Mouse (Mus musculus) urinary bladder, adult 2 months (tissue): ENCODE results near the gene Daam1. TPM values are rescaled to one million over a fixed set of nuclear protein-coding genes. Genes with fewer than 3 reads are reported as not detected.

Source experiments
- DNase-seq: peaks from one replicate; pipeline ENCODE4 v3.0.0; 2022; ENCODE audit warnings: low spot score
- polyA plus RNA-seq: library from polyadenylated mRNA; depleted of rRNA; stranded (reverse); fragments of >200 nt; gene quantifications from 2 replicates; pipeline ENCODE4 v1.2.3, GENCODE M21; 2012

Gene Daam1
- polyA plus RNA-seq, 1 experiment = 17.8 TPM

DNA sequence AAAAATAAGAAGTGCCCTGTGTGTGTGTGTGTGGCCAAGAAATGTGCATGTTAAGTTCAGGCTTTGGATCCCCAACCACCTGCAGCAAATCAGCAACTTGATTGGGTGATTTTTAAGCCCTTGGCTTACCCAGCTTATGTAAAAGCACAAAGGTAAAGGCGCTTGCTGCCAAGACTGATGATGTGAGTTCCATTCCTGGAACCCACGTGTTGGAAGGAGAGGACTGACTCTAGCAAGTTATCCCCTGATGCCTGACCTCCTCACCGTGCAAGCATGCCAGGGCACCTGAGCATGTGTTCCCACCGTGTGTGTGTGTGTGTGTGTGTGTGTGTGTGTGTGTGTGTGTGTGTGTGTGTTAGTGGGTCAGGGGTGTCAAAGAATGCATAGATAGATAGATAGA is 166.5 kb downstream of the Daam1 start:
- DNase-seq = no peak

DNA sequence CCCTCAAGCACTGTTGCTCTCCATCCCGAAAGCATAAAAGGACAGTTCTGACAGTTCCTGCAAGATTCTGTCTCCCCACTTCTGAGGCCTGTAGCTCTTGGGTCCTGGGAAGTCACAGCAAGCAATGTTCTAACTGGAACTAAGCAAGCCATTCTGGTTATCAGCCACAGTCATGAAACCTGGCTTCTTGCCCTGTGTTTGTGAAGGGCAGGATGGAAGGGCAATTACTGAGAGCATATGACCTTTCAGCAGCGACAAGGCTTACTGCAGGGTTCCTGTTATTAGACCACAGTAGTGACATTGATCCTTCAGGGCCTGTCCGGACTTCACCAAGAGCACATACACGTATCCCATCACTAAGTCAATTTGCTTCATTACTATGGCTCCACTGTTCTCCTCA is 167.8 kb downstream of the Daam1 start:
- no peak for DNase-seq

DNA sequence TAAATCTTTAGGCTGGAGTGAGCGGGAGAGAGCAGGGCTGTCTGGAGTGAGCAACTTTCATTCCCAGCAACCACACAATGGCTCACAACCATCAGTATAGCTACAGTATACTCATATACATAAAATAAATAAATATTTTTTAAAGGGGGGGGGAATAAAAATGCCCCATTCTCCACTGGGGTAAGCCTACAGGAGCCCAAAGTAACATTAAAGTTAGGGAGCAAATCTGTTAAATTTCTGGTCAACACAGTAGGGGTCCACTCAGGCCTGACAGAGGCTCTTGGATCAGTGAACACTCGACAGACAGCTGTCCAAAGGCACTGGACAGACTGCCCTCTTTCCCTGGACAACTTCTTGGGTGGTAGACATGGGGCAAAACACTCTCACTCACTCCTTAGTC is 168.8 kb downstream of the Daam1 start:
- DNase-seq = no peak

DNA sequence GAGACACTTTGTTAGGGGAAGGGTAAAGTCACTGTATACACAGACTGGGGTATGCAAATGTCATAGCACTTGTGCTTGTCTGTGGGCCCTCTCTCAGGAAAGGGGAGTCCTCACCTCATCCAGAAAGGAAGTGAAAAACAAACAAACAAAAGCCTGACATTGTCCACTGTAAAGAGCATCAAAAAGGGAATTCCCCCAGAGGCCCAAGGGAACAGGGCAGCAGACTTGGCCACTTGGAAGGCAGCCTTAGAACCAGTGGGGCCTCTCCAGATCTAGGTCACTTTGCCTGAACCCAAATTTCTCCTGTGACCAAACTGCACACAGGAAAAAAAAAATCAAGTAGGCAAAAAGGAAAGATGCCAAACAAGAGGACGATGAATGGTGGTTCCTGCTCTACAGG is 170.9 kb downstream of the Daam1 start:
- no peak for DNase-seq

DNA sequence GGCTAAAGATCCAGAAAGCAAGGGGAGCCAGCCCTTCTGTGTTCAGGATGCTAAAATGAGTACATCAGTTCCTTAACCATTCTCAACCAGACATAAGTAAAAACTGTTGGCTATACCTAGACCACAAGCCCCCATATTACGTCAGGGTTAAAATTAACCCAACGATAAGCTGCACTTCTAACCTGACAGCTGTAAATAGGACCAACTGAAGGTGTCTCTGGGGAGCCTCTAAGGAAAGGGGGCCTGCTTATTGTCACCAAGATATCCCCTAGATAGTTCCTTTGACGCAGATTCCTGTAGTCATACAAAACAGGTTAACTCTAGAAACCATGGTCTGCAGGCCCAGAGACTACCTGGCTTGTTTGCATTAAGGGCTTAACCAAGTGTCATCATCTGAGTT is 174.4 kb downstream of the Daam1 start:
- DNase-seq = no peak

DNA sequence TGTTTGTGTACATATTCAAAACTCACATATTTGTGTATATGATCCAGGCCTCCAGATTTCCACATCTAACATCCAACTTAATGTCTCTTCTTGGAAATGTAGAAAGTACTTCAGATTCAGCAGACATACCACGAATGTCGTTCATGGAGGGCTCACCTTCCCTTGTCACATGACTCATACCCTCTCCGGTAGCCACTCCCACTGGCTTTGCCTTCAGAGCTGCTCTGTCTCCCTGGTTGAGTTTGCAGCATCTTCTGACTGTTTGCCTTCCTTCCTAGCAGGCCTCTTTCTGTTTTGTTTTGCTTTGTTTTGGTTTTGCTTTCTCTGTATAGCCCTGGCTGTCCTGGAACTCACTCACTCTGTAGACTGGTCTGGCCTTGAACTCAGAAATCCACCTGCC is 176.8 kb downstream of the Daam1 start:
- no peak for DNase-seq

DNA sequence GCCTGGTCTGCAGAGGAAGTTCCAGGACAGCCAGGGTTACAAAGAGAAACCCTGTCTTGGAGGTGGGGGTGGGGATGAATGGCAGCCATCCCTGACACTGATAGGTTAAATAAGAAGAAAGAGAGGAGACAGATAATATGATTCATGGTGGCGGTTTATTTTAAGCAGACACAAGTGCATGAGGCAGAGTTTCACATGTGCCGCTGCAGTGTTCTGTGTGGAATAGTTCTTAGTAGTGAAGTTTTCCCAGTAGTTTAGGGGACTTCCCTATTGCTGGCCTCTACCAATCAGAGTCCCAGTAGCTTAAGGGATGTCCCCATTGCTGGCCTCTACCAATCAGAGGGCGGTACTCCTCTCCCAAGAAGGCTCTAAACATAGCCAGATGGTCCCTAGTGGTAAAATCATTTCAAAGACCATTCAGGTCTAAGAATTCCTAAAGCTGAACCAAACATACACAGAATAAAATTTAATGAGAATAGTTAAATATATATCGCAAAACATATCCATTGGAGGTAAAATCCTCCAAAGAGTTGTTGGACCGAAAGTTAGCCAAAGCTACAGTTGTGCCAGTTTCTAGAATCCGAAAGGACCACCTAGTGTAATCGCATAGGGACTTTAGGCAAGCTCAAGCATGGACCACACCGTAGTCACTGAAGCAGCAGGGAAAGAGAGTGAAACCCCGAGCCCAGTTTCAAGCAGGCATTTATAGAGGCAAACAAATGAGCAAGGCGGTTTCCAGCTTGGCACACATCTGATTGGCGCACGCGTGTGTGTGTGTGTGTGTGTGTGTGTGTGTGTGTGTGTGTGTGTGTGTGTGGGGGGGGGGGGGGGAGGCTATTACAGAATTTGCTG is 178.4 kb downstream of the Daam1 start:
- no peak for DNase-seq

DNA sequence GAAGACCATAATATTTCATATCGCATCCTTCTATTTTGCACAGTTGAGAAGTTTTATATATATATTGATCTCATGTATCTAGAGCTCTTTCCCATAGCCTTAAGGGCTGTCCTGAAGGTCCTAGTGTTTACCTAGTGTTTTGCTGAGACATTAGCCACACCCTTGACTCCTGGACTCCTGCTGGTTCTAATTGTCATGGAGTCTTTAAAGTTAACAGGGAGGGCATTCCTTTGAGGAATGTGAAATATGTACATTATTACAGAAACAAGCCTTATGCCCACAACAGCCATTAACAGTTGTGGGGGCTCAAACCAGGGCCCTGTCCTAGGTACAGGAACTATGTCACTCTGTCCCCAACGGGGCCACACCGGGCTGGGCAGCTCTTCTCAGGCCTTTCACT is 180.5 kb downstream of the Daam1 start:
- DNase-seq = no peak

DNA sequence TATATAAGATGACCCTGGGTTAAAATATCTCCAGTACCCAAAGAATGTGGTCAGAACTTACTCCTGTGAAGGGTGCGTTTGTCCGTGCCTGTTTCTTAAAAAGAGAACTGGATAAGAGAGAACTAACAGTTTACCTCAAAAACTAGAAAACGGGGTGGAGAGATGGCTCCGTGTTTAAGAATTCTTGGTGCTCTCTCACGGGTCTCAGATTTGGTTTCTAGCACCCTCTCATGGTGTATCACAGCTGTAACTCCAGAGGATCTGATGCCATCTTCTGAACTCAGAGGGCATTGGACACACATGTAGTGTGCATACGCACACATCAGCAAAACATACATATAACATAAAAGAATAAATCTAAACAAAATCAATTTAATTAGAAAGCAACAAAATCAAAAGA is 181.2 kb downstream of the Daam1 start:
- DNase-seq = no peak

DNA sequence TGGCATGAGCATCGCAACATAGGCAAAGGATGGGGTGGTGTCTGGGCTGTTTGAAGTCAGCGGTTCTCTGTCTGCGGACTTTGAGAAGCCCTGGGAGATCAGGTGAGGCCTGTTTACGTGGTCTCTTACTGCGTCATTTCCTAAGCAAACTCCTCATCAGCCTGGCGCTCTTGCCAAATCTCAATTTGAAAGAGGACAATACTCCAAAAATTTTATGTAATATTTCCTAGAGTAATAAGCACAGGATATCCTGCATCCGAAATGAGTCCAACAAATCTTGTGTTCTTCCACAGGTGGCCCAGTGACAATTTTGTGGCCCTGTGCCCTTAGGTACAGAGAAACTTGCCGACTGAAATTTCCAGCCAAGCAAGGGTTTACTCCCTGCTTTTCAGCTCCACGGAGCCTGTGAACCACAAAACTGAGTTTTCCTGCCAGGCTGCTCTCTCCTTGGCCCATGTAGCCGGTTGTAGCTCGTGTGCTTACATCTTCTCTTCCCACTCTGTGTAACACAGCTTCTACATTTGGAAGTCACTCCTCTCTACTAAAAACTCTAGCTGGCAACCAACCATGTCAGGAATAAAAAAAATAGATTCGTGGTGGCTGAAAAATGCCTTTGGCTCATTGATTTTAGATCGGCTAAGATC is 183.0 kb downstream of the Daam1 start:
- no peak for DNase-seq

DNA sequence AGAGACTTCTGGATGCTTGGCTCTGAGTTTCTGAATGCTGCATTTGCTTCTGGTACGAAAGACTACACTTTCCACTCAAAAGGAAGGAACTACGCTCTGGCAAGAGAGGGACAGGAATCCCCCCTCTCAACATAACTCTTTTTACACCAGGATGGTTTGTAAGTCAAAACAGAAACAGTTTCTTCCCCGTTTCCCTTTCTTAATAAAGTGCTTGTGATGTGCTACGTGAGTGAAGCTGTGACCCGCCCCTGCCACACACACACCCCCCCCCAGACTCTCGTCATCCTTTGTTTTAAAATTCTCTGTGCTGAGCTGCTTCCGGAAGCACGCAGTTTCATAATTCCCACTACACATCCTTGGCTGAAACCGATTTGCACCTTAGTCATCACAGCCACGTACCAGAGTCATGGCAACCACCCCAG is 183.5 kb downstream of the Daam1 start:
- no peak for DNase-seq

DNA sequence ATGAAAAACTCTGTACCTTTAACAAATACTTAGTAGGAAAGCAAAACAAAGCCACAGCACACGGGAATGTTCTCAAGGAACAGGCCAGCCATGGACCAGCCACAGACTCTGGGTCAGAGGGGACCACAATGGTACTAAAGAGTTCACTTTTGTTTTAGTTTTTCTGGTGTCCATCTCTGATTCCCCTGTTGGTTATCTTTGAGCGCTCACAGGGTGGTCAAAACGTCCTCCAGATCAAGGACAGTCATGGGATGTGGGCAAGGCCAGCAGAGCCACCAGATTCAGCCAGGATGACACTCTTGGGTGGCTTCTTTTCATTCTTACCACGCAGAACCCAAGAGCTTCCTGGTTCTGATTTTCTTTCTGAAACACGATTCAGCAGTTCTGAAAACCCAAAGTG is 184.4 kb downstream of the Daam1 start:
- DNase-seq = no peak

DNA sequence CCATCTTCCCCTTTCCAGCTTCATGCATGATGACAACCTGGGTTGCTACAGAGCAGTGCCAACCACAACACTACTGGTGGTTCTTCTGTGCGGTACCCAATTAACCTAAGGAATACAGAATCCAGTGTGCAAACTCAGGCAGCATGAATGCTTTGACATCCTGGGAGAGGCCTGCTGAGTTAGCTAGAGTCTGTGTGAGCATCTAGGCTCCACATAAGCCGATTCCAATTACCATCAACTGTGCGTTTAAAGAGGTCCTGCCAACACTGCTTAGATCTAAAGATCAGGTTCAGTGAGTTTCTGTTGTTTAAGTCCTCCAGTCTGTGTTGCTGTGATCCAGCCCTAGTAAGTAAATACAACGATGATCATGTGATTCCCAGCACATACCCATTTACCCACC is 189.4 kb downstream of the Daam1 start:
- DNase-seq = no peak

DNA sequence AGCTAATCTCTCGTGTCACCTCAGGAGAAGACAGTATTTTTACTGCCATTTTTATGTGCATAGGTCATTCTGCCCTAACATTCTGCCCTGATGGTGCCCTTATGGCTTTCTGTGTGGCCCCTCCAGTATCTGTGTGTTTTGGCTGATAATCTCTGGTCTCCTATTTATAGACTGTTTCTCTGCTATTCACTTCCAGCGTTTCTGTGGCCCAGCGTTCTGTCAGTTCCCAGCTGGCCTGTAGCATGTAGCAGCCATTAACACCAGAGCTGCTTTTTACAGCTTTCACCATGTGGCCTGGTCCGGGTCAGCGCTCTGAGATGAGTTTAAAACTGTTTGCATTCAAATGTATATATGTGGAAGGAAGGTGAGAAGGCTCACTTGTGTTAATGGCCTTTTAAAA is 190.7 kb downstream of the Daam1 start:
- no peak for DNase-seq

DNA sequence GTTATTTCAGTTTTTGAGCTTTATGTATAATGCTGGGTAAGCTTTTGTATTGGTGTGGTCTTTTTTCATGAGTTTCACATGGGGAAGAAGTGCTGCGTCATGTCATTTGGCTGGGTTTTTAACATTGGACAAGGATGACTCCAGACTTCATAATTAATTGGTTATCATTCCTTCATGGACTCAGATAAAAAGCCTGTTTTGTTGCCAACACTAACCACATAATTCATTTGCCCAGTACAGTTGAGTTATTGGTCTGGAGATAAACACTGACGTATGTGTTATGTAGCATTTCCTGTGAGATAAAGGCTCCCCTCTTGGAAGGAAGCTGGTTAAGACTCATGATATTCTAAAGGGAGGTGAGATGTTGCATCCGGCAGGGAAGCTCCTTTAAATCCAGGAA is 191.9 kb downstream of the Daam1 start:
- no peak for DNase-seq

DNA sequence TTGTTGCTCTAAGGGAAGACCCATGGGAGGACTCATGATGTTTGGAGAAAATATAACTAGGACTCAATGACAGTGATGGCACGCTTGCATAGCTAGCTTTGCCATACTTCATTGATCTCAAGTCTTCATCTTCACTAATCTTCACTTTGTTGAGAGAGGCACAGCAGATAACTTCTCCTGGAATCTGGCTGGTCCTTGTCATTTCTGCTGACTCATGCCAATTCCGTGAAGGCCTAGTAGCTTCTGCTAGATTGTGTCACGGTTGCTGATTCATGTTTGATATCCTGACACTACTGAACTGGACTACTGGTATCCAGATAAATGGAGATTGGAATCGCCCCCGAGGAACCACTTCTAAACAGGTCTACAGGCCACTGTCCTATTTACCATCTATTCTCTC is 192.7 kb downstream of the Daam1 start:
- DNase-seq = no peak

DNA sequence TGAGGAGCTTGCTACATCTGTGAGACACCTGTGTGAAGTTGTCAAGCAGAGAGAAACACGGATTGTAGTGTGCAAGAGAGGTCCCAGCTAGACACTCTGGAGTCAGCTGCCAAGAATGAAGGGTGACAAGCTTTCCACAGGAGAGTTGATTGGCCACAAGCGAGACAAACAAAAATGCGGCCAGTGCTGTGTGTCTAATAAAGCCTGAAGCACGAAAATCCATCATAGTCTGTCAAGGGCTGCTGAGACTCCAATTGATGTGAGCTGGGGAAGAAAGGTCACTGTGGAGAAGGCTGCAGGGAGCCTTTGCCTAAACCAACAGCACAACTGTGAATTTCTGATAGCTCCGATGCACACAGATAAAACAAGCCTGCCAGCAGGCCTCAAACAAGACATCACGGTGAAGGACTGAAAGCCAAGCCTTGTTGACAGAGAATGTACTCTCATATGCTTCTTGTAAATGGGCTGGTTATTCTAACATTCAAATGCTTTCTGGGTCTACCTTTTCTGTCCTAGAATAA is 194.5 kb downstream of the Daam1 start:
- DNase-seq = no peak

DNA sequence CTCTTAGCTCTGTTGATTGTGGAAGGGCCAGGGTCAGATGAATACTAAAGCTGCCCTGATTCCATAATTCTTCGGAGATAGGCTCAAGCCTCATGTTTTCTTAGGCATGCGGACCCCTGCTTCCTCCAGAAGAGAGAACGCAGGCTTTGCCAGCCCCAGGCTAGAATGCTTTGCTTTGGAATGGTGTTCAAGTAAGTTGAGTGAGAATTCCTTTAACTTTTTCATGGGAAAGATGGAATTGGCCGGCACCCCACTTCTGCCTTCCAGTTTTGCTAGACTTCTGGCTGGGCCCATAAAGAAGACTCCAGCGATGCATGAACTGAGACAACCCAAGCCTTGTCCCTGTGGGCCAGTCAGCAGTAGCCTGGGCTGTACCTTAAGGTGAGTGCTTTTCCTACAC is 200.3 kb downstream of the Daam1 start:
- DNase-seq = no peak

DNA sequence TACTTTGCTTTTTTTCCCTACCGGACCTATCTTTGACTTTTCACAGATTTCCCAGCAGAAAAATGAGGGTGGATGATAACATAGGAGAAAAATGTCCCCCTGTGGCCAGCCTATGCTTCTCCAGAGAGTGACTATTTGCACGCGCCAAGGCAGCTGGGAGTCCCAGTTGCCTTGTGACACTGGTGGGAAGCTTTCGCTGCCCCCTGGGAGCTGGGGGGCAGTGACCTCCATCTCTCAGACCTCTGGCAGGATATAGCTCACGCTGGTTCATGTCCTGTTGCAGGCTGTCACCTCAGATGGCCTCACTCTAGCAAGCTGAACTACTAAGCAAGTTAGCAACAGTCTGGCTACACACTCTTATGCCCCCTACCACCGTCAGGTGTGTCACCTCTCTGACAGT is 200.9 kb downstream of the Daam1 start:
- DNase-seq = no peak

DNA sequence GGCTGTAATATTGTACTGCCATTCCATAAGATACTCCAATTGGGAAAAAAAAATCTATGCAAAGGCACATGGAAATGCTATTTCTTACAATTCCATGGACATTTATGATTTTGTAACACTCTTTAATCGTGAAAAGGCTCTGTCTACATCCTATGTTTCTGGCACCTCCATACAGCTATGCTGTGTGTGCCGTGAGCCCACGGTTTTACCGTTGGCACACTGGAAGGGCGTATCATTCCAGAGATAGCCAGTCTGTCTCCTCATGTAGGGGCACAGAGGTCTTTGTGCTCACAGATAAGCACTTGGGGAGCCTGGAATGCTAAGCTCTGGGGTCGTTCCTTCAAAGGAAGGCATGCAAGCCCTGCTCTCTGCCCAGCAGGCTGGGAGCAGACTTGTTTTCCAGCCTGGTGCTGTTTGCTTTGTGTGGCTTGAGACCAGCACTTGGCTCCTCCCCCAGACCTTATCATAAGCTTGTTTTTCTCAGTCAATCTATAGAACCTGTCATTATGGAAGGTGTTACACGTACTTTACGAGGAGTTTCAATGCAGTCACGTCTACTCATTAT is 205.3 kb downstream of the Daam1 start:
- DNase-seq = no peak

DNA sequence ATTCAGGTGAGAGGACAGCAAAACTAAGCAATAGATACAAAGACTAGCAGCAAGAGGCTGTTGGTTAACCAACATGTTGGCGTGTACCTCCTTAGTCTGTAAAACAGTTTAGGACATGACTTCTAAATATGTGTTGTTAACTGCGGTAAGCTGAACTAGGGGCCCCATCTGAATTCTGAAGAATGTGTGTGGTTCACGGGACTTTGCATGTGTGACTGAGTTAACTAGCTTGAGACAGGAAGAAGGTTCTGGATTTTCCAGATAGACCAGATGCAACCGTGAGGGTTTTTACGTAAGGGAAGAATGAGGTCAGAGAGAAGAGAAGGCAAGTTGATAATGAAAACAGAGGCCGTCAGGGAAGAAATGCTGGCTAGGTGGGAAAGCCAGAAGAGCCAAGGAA is 206.2 kb downstream of the Daam1 start:
- DNase-seq = no peak

DNA sequence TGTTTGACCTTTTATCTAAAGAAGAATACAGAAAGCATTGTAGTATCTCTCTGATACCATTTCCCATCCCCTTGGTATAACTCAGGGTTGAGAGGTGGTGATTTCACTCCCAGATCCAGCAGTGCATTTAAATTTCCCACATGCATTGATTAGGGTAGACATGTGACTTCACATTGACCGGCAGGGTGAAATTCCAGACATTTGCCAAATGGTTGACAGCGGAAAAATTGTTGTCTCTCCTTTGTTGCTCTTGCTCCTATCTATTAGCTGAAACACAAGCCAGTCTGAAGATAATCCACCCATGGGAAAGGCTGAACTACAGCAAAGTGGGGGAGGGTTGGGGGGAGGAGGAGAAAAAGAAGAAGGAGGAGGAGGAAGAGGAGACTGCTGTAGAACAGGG is 208.0 kb downstream of the Daam1 start:
- DNase-seq = no peak

DNA sequence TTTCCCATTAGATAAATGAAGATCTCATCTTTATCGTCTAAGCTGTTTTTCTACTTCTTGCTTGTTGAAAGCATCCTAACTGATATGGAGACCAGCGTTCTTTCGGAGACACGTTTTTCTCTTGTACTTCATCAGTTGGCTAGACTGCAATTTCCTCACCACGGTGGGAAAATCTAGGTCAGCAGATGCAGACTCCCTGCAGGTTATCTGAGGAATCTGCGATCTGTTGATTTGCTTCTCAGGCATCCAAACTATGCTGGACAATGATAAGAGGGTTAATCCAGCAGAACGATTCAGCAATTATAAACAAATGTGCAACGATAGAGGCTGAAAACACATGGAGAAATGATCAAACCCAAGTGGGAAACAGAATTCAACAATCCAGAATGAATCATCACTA is 208.6 kb downstream of the Daam1 start:
- no peak for DNase-seq
